Mouse (Mus musculus): ENCODE measurements around the gene Zfp423.

GRCm38 (mm10) chr8:87655946-87656345 lies 303.4 kb downstream of the Zfp423 start:
- no peak for TF ChIP-seq CTCF (IDR thresholded peaks at IDR 0.05)
- TF ChIP-seq EP300 (IDR thresholded peaks at IDR 0.05) = no peak

Data from lung, postnatal 0 days (tissue).